Mouse (Mus musculus) ZHBTc4 (cell line): Measurements from ENCODE around the gene Gm38392.
"Not testable (repeated sequence)": the region's sequence is repeated elsewhere in the genome, so short reads cannot be mapped to it uniquely, and the experiment has no call there.

Experiments
- DNase-seq: peaks from one replicate; pipeline ENCODE4 v3.0.0-alpha.2; 2011; ENCODE audit warnings: low read depth, low spot score

The Gm38392 gene

GRCm38 (mm10) chr3:88287110-88287509 lies at the start of gene Gm38392:
TSS of gene Gm38392 (minus strand) at chr3:88287210.
- DNase-seq = no peak

- DNase-seq = peak; percentile 98
These were observed 49.3 kb upstream of the Gm38392 start, which contains the start of the genes Tmem79 and Smg5 for GRCm38 (mm10) chr3:88336058-88337013. TSS of gene Tmem79 (minus strand) at chr3:88336148. TSS of gene Smg5 (plus strand) at chr3:88336260.

- no peak for DNase-seq
These were observed 48.5 kb upstream of the Gm38392 start for GRCm38 (mm10) chr3:88335436-88336053.

- DNase-seq = peak; percentile 27
These were observed 48.0 kb upstream of the Gm38392 start for GRCm38 (mm10) chr3:88334902-88335435.

- peak; percentile 72 for DNase-seq
These were observed 47.1 kb upstream of the Gm38392 start for GRCm38 (mm10) chr3:88334029-88334658.

GRCm38 (mm10) chr3:88331282-88331681 lies 44.3 kb upstream of the Gm38392 start:
- DNase-seq = peak; percentile 85

- DNase-seq = peak; percentile 60
These were observed 41.9 kb upstream of the Gm38392 start for GRCm38 (mm10) chr3:88328956-88329355.

GRCm38 (mm10) chr3:88324951-88325405 lies 38.0 kb upstream of the Gm38392 start, which contains the start of gene Glmp:
TSS of gene Glmp (plus strand) at chr3:88325023.
- peak; percentile 84 for DNase-seq

GRCm38 (mm10) chr3:88299172-88299571 lies 12.2 kb upstream of the Gm38392 start:
- no peak for DNase-seq

- peak; percentile 42 for DNase-seq
These were observed 10.4 kb upstream of the Gm38392 start for GRCm38 (mm10) chr3:88297321-88297851.

GRCm38 (mm10) chr3:88296561-88297318 lies 9.7 kb upstream of the Gm38392 start, which contains the start of the genes Tsacc and Cct3:
TSS of gene Tsacc (minus strand) at chr3:88296999.
TSS of gene Cct3 (plus strand) at chr3:88297116.
- peak; percentile 100 for DNase-seq

GRCm38 (mm10) chr3:88296110-88296560 lies 9.1 kb upstream of the Gm38392 start:
- DNase-seq = no peak

GRCm38 (mm10) chr3:88295272-88295671 lies 8.3 kb upstream of the Gm38392 start:
- not testable (repeated sequence) for DNase-seq

GRCm38 (mm10) chr3:88291970-88292369 lies 5.0 kb upstream of the Gm38392 start:
- peak; percentile 79 for DNase-seq

GRCm38 (mm10) chr3:88288133-88288713 lies 1.2 kb upstream of the Gm38392 start:
- DNase-seq = peak; percentile 76

- DNase-seq = not testable (repeated sequence)
These were observed 1.5 kb downstream of the Gm38392 start for GRCm38 (mm10) chr3:88285565-88285895.

- DNase-seq = peak; percentile 70
These were observed 2.0 kb downstream of the Gm38392 start for GRCm38 (mm10) chr3:88284815-88285564.

GRCm38 (mm10) chr3:88281141-88281916 lies 5.7 kb downstream of the Gm38392 start:
- peak; percentile 93 for DNase-seq
